Mouse (Mus musculus) urinary bladder, postnatal 36 days (tissue): ENCODE data around the gene Slc17a7.
"Not testable (repeated sequence)": the region's sequence is repeated elsewhere in the genome, so short reads cannot be mapped to it uniquely, and the experiment has no call there.

ENCODE experiments used
- DNase-seq, 2 experiments: peaks; one replicate each; pipeline ENCODE4 v3.0.0; 2022; ENCODE audit warnings: low spot score in 2 of 2, mixed read lengths in 1 of 2

The Slc17a7 gene

GRCm38 (mm10) chr7:45133446-45134159 lies 30.1 kb upstream of the Slc17a7 start:
- DNase-seq = no peak

- DNase-seq = no peak
These were observed 29.2 kb upstream of the Slc17a7 start for GRCm38 (mm10) chr7:45134544-45135026.

GRCm38 (mm10) chr7:45135370-45135769 lies 28.4 kb upstream of the Slc17a7 start:
- no peak for DNase-seq

- peak; percentile 88 to 93 for DNase-seq
These were observed 27.7 kb upstream of the Slc17a7 start, which contains the start of the genes Gm45713 and Flt3l for GRCm38 (mm10) chr7:45135993-45136567. TSS of gene Gm45713 (minus strand) at chr7:45136231. TSS of gene Flt3l (minus strand) at chr7:45136432.

GRCm38 (mm10) chr7:45137171-45138006 lies 26.4 kb upstream of the Slc17a7 start:
- no peak for DNase-seq

GRCm38 (mm10) chr7:45138403-45138802 lies 25.3 kb upstream of the Slc17a7 start:
- DNase-seq = no peak

GRCm38 (mm10) chr7:45139904-45140723 lies 23.6 kb upstream of the Slc17a7 start:
- DNase-seq = no peak

GRCm38 (mm10) chr7:45141319-45141718 lies 22.4 kb upstream of the Slc17a7 start:
- no peak for DNase-seq

GRCm38 (mm10) chr7:45141914-45142313 lies 21.8 kb upstream of the Slc17a7 start:
- no peak for DNase-seq

- no peak for DNase-seq
These were observed 19.2 kb upstream of the Slc17a7 start for GRCm38 (mm10) chr7:45144368-45145174.

- DNase-seq = no peak
These were observed 18.3 kb upstream of the Slc17a7 start for GRCm38 (mm10) chr7:45145460-45145859.

GRCm38 (mm10) chr7:45147267-45147666 lies 16.5 kb upstream of the Slc17a7 start:
- DNase-seq = no peak

- DNase-seq = no peak
These were observed 15.8 kb upstream of the Slc17a7 start for GRCm38 (mm10) chr7:45147899-45148298.

GRCm38 (mm10) chr7:45148534-45149098 lies 15.1 kb upstream of the Slc17a7 start:
- DNase-seq = no peak

GRCm38 (mm10) chr7:45149545-45149944 lies 14.2 kb upstream of the Slc17a7 start:
- no peak for DNase-seq

- DNase-seq = no peak
These were observed 13.4 kb upstream of the Slc17a7 start for GRCm38 (mm10) chr7:45150321-45150720.

GRCm38 (mm10) chr7:45151303-45151702 lies 12.4 kb upstream of the Slc17a7 start:
- DNase-seq = peak; percentile 25 to 46

GRCm38 (mm10) chr7:45153052-45153451 lies 10.7 kb upstream of the Slc17a7 start:
- not testable (repeated sequence) for DNase-seq

GRCm38 (mm10) chr7:45153586-45153985 lies 10.2 kb upstream of the Slc17a7 start:
- no peak for DNase-seq
